Mouse (Mus musculus) layer of hippocampus, adult 9-11 months (tissue): ENCODE results near the gene Btbd2.

ENCODE experiments used
- DNase-seq: peaks from one replicate; pipeline ENCODE4 v3.0.0; 2022

Btbd2 gene

DNA sequence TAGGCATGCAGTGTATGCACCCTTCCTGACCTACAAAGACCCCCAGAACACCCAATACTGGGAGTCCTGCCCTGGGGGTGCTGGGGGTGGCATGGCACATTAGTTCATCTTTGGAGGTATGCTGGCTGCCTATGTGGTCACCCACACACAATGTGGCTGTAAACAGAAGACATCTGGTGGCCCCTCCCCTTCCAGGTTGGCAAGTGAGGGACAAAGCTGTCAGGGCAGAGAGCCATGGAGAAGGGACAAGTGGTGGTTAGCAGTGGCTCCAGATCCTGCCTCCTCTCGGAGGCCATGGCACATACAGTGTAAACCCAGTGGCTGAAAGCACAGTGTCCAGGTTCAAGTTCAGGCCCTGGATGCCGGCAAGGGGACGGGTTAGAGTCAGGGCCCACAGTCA lies 29.7 kb upstream of the Btbd2 start:
- DNase-seq = no peak

DNA sequence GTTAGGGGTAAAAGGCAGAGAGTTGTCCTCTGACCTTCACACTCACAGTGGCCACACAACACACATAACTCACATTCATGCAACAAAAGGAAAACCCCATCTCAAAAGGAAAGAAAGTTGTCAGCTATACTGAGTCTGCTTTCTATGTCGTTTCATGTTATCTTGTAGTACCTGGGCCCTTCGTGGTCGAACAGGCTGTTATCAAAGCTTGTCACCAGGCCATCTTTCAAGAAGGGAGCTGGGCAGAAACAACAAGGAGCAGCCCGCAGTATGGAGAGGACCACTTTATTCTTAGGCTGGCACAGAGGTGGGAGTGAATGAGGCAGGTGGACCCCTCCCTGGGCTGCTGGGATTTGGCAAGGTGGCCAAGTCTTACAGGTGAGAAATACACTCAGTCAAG lies 28.1 kb upstream of the Btbd2 start:
- DNase-seq = no peak

- no peak for DNase-seq
Measured at GRCm38 (mm10) chr10:80684214-80684613, 27.3 kb upstream of the Btbd2 start.

- DNase-seq = no peak
Measured at GRCm38 (mm10) chr10:80683647-80684046, 26.8 kb upstream of the Btbd2 start.

- no peak for DNase-seq
Measured at GRCm38 (mm10) chr10:80682003-80682402, 25.1 kb upstream of the Btbd2 start.

DNA sequence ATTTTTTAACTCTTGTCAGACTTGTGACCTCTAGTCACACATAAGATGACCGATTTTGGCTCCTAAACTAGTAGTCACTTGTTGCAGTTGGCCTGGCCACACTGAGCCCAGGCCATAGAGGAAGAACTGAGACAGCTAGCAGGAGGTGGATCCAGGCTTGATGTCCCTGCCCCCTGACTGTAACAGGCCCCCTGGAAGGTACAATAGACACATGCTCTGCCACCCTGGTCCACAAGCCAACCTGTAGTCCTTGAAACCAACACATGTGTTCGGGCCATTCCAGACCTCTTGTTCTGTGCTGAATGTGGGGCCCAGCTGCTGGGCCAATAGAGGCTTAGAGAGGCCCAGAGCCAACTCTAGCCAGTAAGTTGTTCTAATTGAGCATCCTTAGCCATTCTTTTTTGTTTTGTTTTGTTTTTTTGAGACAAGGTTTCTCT lies 23.4 kb upstream of the Btbd2 start:
- no peak for DNase-seq

- DNase-seq = no peak
Measured at GRCm38 (mm10) chr10:80679556-80680259, 22.8 kb upstream of the Btbd2 start.

DNA sequence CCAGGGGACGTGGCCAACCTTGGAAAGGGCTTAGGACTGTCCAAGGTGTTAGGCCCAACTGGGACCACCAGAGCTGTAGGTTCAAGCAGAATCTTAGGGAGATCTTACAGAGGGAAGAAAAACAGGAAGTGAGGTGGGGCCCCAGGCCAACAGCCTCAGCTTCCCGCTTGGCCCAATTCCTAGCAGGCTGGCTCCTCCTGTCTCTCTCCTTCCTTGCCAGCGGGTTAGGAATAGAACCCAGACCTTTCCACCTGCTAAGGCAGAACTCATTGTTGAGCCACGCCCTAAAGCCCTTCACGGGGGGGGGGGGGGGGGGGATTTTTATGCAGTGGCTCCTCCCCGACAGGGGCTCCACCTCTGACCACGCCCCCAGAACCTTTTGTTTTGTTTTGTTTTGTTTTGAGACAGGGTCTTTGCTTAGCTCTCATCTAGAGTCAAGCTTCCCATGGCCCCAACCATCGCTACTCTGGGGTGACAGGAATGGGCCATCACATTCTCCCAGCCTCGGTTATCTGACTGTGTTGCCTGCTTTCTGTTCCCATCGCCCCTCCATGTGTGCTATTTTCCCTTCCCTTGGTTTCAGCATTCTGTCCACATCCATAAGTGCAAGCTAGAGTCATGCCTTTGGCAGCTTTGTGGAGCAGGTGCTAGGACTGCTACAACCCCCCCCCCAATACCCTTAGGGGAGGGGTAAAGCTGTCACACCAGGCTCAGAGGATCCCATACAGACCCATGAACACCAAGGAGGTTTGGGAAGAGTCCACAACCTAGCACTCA lies 21.9 kb upstream of the Btbd2 start:
- no peak for DNase-seq

DNA sequence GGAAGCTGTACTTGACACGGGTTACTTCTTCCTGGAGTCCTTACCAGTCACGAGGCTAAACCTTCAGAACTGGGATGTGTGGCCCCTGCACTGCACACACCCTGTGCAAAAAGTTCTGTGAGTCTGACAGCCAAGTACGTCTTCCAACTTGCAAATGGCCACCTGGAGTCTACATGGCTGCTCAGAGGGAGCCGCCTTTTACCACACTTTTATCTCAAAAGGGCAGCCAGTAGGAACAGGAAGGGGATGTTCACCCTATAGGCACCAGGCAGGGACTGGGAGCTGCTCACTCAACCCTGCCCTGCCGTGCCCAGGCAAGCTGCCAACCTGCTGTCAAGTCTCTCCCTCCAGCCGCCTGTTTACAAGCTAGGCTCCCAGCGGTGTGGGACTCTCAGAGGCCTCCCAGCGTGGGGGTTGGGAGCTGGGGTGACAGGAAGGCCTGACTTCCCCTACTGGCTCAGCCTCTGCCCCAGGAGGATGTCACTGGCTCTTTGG lies 21.1 kb upstream of the Btbd2 start, which contains the start of gene Mknk2:
Gene Mknk2, minus strand, starts transcription at position 171 of the 495 bp plus-strand sequence.
- DNase-seq = peak; percentile 94

DNA sequence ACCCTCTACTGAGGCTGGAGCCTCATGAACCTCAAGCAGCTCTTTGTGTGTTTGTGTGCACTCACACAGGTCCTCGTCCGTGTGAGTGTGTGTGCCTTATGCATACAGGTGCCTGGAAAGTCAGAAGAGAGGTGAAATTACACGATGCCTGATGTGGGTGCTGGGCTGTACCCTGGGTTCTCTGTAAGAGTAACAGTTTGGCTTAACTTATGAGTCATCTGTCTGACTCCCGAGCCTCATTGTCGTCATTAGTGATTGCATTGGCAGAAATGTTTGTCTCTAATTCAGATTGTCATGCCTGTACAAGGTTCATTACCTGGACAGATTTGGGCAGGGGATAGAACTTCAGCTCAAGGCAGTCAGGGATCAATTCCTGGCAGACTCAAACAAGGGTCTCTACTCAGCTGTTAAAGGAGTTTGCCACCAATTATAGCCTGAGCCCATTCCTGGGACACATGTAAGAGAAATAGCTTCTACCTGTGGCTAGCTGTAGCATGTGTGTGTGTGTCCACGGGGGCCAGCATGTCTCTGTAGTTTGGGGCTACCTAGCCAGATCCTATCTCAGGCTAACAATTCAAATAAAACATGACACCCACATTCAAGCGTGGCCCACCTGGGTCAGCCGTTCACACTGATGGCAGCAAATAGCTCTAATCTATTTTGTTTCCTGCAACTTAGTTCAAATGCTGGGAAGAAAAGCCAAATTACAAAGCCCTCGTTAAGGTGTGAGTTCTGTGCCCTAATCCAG lies 20.4 kb upstream of the Btbd2 start:
- DNase-seq = no peak

- DNase-seq = peak; percentile 100
Measured at GRCm38 (mm10) chr10:80676198-80676928, 19.5 kb upstream of the Btbd2 start.

DNA sequence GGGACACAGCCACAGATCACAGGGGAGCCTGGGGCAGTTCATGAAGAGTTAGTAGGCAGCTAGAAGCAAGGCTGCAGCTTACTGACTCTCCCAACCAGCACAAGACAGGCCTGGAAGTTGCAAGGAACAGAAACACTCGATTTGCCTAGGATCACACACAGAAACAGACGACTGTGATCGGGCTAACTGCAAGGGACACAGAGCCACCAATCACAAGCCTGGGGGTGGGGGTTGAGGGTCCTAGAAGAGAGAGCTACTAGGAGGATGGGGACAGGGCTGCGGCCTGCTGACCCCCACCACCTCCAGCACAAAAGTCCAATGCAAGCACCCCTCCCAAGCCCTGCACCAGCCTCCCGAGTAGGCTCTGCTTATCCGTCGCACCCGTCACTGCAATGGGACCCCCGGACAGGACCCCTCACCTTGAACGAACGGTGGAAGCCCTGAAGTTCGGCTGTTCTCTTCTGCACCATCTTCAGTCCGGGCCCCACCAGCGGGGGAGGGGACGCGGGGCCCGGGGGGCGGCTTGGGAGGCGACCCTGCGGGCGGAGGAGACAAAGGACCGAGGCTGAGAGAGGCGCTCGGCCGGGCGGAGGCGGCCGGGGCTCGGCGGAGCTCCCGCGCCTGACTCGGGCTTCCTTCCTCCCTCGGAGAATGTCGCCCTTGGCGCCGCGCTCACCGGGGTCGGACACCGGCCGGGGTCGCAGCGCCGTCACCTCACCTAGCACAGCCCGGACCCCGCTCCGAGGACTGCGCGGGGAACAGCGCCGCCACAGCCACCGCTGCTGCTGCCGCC lies 18.7 kb upstream of the Btbd2 start:
- no peak for DNase-seq

GRCm38 (mm10) chr10:80674851-80675404 lies 18.1 kb upstream of the Btbd2 start:
- DNase-seq = no peak

DNA sequence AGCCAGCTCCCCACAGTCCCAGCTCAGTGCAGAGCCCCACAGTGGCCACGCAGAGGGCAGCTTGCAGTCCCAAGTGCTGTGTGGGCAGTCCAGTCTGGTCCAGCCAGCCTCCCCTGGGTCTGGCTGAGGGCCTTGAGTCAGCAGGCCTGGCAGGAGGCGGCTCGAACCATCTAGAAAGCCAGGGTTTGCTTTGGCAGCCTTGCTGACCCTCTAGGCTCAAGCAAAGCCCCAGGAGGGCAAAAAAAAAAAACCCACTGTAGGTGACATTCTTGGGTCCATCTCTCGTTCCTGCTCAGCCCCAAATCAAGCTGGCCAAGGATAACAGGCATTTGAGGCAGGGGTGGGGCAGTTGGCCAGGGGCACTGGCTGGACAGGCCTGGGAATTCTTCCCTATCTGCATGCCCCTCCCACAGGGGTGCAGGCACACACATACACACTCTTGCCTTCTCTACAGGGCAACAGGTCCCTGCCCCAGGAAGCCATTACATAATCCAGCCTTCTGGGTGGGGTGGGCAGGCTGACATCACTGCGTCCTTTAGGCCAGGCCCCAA lies 17.4 kb upstream of the Btbd2 start:
- DNase-seq = no peak

- no peak for DNase-seq
Measured at GRCm38 (mm10) chr10:80673690-80674089, 16.8 kb upstream of the Btbd2 start.

DNA sequence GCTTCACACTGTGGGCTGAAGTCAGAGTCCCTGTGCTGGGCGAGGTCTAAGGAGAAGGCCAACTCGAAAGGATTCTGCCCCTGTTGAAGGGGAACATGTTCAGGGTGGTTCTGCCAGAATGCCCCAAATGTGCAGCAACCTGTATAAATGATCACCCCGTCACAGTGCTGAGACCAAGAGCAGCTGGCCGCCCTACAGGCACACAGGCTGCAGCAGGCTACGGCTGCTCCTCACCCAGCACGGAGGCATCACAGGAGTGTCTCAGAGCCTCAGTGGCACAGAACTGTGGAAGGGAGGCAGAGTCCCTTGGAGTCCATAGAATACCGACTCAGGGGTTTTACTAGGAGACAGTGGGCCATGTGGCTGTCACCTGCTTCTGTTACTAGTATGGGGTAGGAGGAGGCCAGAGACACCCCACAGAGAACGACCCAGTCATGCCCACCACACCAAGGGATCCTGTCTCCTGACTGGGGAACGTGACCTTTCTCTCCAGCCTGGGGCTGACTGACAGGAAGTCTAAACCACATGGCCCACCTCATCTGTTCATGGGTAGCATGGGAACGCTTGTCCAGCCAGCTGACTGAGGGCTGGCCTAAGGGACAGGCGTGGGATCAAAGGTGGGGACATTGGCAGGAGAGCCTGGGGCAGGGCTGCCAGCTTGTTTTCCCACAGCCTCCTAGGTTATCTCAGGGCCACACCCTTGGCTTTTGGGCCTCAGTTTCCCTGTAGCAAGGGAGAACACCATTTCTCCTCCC lies 15.2 kb upstream of the Btbd2 start:
- no peak for DNase-seq

GRCm38 (mm10) chr10:80671251-80671650 lies 14.4 kb upstream of the Btbd2 start:
- no peak for DNase-seq

GRCm38 (mm10) chr10:80670531-80670930 lies 13.7 kb upstream of the Btbd2 start:
- DNase-seq = no peak

- no peak for DNase-seq
Measured at GRCm38 (mm10) chr10:80669737-80670485, 13.0 kb upstream of the Btbd2 start.

- no peak for DNase-seq
Measured at GRCm38 (mm10) chr10:80669018-80669417, 12.1 kb upstream of the Btbd2 start.
